In the genomic region with DNA sequence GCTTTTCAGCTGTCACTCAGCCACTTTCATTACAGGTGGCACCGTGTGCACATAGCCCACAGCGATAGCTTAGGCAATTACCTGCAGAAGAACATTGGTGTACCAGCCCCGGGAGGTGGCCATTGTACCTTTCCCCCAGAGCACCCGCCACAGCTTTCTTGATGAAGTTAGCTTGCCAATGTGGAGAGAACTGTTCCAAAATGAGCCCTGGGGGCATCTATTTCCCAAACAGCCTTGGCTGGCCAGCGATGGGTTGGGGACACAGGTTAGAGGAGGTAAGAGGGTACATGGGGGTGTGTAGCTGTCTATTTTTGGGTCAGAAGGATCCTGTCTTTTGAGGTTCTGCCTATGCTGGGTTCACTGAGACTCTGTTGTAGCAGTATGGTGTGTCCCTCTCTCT, we compare ENCODE assay signal across 17 mouse cellular contexts. TPM values are rescaled to one million over a fixed set of nuclear protein-coding genes. Genes with fewer than 3 reads are reported as not detected.
"Had no signal": no experiment of that assay in that cellular context is flagged by ENCODE, and none has a peak within 500 bp of the region (broad histone marks: within the 10 kb centered on the region; RNA-seq: fewer than 3 reads in every experiment).

No protein-coding gene starts in this region.

- ATAC-seq: midbrain, embryonic 16.5 days had no signal

- H3K27ac ChIP-seq: midbrain, embryonic 10.5 days; midbrain, embryonic 12.5 days; neural tube, embryonic 12.5 days; stomach, embryonic 15.5 days; stomach, postnatal 0 days had no signal

- DNase-seq: lung, adult 18-20 months; lung, embryonic 14.5 days; lung, postnatal 10 days; lung, postnatal 4 days; midbrain, embryonic 14.5 days; right cerebral cortex, postnatal 14 days; thymus, adult 2 months; thymus, postnatal 25 days; thymus, postnatal 4 days had no signal

- H3K4me1 ChIP-seq: midbrain, embryonic 10.5 days; midbrain, embryonic 12.5 days; neural tube, embryonic 12.5 days; stomach, embryonic 15.5 days had no signal

- H3K4me3 ChIP-seq: midbrain, embryonic 10.5 days; midbrain, embryonic 12.5 days; neural tube, embryonic 12.5 days; stomach, embryonic 15.5 days had no signal

RNA-seq across cellular contexts. Expression of gene Zfp831, which starts 33.4 kb away (rescaled TPM):
- polyA plus RNA-seq: lung, embryonic 14.5 days; lung, embryonic 16.5 days; midbrain, embryonic 10.5 days; midbrain, embryonic 14.5 days; midbrain, embryonic 16.5 days; neural tube, embryonic 12.5 days; neural tube, embryonic 14.5 days; stomach, postnatal 0 days had no signal
